Mouse (Mus musculus) heart, adult 2 months (tissue): ENCODE measurements around the gene Pcsk6. TPM values are rescaled to one million over a fixed set of nuclear protein-coding genes. Genes with fewer than 3 reads are reported as not detected.

Source experiments
- DNase-seq, 2 experiments: peaks; one replicate each; pipeline ENCODE4 v3.0.0; 2021
- H3K27ac ChIP-seq: fragments of 200-600 bp; 2 replicates; pipeline ENCODE4 v1.8.1; 2022
- H3K27me3 ChIP-seq: fragments of 200-500 bp; 2 replicates; pipeline ENCODE4 v1.6.1; 2012; ENCODE audit warnings: mild to moderate bottlenecking, low read length, inconsistent platforms, mixed read lengths; ENCODE audit not compliant: control insufficient read depth, insufficient read depth
- H3K36me3 ChIP-seq: fragments of 200-500 bp; 2 replicates; pipeline ENCODE4 v1.6.1; 2012; ENCODE audit warnings: low read length, inconsistent platforms; ENCODE audit not compliant: control insufficient read depth, insufficient read depth
- H3K4me1 ChIP-seq: fragments of 200-500 bp; 2 replicates; pipeline ENCODE4 v1.6.1; 2011; ENCODE audit warnings: low read length; ENCODE audit not compliant: control insufficient read depth, insufficient read depth
- H3K4me3 ChIP-seq: fragments of 200-600 bp; 2 replicates; pipeline ENCODE4 v1.8.1; 2022
- H3K79me2 ChIP-seq: fragments of 200-500 bp; replicated peaks from 2 replicates; pipeline ENCODE4 v1.6.1; 2012; ENCODE audit warnings: mild to moderate bottlenecking, inconsistent platforms, low read length, moderate library complexity, mixed read lengths; ENCODE audit not compliant: control insufficient read depth, insufficient read depth
- H3K9ac ChIP-seq: fragments of 200-500 bp; 2 replicates; pipeline ENCODE4 v1.6.1; 2012; ENCODE audit warnings: low read depth, mild to moderate bottlenecking, control low read depth, inconsistent platforms, low read length, mixed read lengths
- CTCF ChIP-seq: fragments of 200-600 bp; IDR thresholded peaks from 2 replicates; pipeline ENCODE4 v1.8.1; 2022; ENCODE audit warnings: antibody characterized with exemption, mild to moderate bottlenecking, moderate library complexity
- EP300 ChIP-seq: fragments of 200-500 bp; IDR thresholded peaks from 2 replicates; pipeline ENCODE4 v1.6.1; 2011; ENCODE audit warnings: low read depth, low read length, control low read depth; ENCODE audit not compliant: insufficient read depth
- POLR2A ChIP-seq: fragments of 200-500 bp; IDR thresholded peaks from 2 replicates; pipeline ENCODE4 v1.6.1; 2011; ENCODE audit warnings: mild to moderate bottlenecking, low read depth, low read length, control low read depth; ENCODE audit not compliant: insufficient read depth
- WGBS: fragments of 180-500 bp; shearing (Covaris S2); methylation state at CpG from one replicate; pipeline ENCODE4 v1.1.7; 2018; 5-methylcytosine and 5-hydroxymethylcytosine counted together
- intact Hi-C: fragments of 180-260 bp; cut with DNase I; formaldehyde crosslinking; loops from one replicate; pipeline ENCODE4 v1.15.1; 2025
- polyA plus RNA-seq: library from polyadenylated mRNA; depleted of rRNA; stranded (reverse); fragments of >200 nt; gene quantifications from 2 replicates; pipeline ENCODE4 v1.2.3, GENCODE M21; 2012
- total RNA-seq, 2 experiments: library from RNA; stranded (reverse); gene quantifications; 2 replicates each; pipeline ENCODE4 v1.2.3; 2021

Pcsk6 gene
- total and polyA plus RNA-seq, 3 experiments = 27.9 to 44.0 (median 36.0) TPM

GRCm38 (mm10) chr7:66079364-66080230 lies 218.1 kb downstream of the Pcsk6 start, which contains the start of gene Selenos:
Gene Selenos (plus strand): TSS chr7:66079649.
- intact Hi-C loops = no loop called here

GRCm38 (mm10) chr7:66080231-66080613 lies 218.7 kb downstream of the Pcsk6 start:
- no peak overlapping the region for H3K9ac ChIP-seq
- TF ChIP-seq POLR2A (no peak), CTCF (peak; percentile 38)
- H3K4me3 ChIP-seq = peak overlapping the region; percentile 66
- H3K79me2 ChIP-seq = no peaks in the 10 kb centered on the region
- intact Hi-C loops = no loop called here
- no peak for DNase-seq
- WGBS = 46% methylated on average over 5 of the region's 5 CpGs
- H3K27ac ChIP-seq = peak overlapping the region; percentile 85; the same call in 1 of the 2 replicates
- H3K27me3 ChIP-seq = no peaks in the 10 kb centered on the region
- H3K4me1 ChIP-seq = peaks cover 6% of the 10 kb centered on the region
- peaks cover 5% of the 10 kb centered on the region for H3K36me3 ChIP-seq

More at GRCm38 (mm10) chr7:66079364-66080230, 218.1 kb downstream of the Pcsk6 start, which contains the start of gene Selenos:
- no peaks in the 10 kb centered on the region for H3K27me3 ChIP-seq
- TF ChIP-seq EP300 (peak; percentile 82), CTCF (no peak), POLR2A (peak; percentile 81)
- peak within 1 kb of the TSS; percentile 85 for H3K27ac ChIP-seq
- WGBS = under 1% methylated on average over 65 of the region's 65 CpGs
- H3K36me3 ChIP-seq = peaks cover 5% of the 10 kb centered on the region
- H3K79me2 ChIP-seq = no peaks in the 10 kb centered on the region
- peak; percentile 93 to 96 for DNase-seq
- H3K9ac ChIP-seq = peak within 1 kb of the TSS; percentile 53
- H3K4me3 ChIP-seq = peak within 1 kb of the TSS; percentile 66
- H3K4me1 ChIP-seq = peaks cover 6% of the 10 kb centered on the region

DNA sequence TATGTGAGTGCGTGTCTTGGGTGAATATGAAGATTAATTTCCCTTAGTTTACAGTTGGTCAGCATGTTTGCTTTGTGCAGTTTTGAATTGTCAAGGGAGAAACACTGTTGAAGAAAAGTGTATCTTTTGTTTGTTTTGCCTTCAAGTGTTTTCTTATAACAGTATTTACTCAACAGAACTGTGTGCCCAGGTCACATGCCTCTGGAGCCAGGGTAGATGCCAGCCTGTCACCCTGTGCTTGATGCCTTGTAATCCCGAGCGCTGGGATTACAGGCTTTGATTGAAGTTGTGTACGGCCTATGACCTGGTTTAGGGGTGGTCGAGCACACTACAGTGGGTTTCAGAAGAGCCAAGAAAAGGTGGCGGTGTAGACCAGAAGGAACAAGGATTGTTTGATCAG lies 222.2 kb downstream of the Pcsk6 start:
- 92% methylated on average over 6 of the region's 6 CpGs for WGBS
- intact Hi-C loops = no loop called here
- Histone ChIP-seq H3K36me3 (peaks cover 5% of the 10 kb centered on the region), H3K4me1 (peaks cover 5% of the 10 kb centered on the region), H3K27ac (no peak overlapping the region), H3K27me3 (no peaks in the 10 kb centered on the region), H3K4me3 (no peak overlapping the region), H3K9ac (no peak overlapping the region), H3K79me2 (no peaks in the 10 kb centered on the region)
- TF ChIP-seq POLR2A (no peak), EP300 (no peak)
- DNase-seq = no peak

GRCm38 (mm10) chr7:66084546-66084945 lies 223.0 kb downstream of the Pcsk6 start:
- peak in 1 of 2 experiments; percentile 26 for DNase-seq
- 50% methylated on average over 7 of the region's 7 CpGs for WGBS
- intact Hi-C loops = no loop called here

DNA sequence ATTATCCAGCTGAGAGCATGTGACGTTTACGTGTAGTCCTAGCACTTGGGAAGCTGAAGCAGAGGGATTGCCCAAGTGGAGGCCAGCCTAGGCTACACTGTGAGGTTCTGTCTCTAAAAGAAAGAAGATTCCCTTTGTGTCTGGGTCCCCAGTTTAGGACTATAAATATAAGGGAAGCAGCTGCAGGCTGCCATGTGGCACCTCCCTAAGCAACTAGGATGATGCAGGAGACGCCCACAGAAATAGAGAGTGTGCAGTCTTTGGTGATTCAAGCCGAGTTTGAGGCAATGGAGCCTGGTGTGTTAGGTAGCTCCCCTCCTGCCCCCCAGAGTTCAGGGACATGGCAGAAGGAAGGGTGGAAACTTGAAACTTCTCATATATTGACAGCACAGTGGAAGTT lies 226.1 kb downstream of the Pcsk6 start:
- Histone ChIP-seq H3K27ac (no peak overlapping the region), H3K36me3 (peaks cover 5% of the 10 kb centered on the region), H3K79me2 (no peaks in the 10 kb centered on the region), H3K27me3 (no peaks in the 10 kb centered on the region), H3K9ac (no peak overlapping the region), H3K4me1 (peaks cover 2% of the 10 kb centered on the region; the same call in 1 of the 2 replicates), H3K4me3 (no peak overlapping the region)
- no peak for DNase-seq
- 88% methylated on average over 4 of the region's 4 CpGs for WGBS
- TF ChIP-seq CTCF (no peak), POLR2A (no peak), EP300 (no peak)
- intact Hi-C loops = no loop called here

More at GRCm38 (mm10) chr7:66084546-66084945, 223.0 kb downstream of the Pcsk6 start:
- Histone ChIP-seq H3K79me2 (no peaks in the 10 kb centered on the region), H3K9ac (no peak overlapping the region), H3K27ac (no peak overlapping the region), H3K4me3 (no peak overlapping the region), H3K36me3 (peaks cover 5% of the 10 kb centered on the region), H3K27me3 (no peaks in the 10 kb centered on the region), H3K4me1 (peaks cover 5% of the 10 kb centered on the region)
- TF ChIP-seq CTCF (no peak), EP300 (no peak), POLR2A (no peak)

DNA sequence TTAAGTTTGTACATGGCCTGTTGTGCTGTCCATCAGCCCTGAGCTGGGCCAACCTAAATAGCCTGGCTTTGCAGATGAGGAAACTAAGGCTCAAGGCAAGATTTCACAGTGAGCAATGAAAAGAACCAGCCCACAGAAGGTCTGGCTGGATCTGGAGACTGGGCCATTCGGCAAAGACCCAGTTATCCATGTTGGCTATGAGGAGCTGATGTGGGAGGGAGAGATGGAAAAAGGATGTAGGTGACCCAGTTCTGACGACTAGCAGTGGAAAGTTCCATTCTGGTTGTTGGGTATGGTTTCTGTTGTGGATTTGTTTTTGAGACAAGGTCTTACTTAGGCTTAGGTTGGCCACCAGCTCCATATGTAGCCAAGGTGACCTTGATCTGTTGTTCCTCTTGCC lies 226.5 kb downstream of the Pcsk6 start:
- Histone ChIP-seq H3K4me1 (peaks cover 2% of the 10 kb centered on the region; the same call in 1 of the 2 replicates), H3K27me3 (no peaks in the 10 kb centered on the region), H3K4me3 (no peak overlapping the region), H3K36me3 (peaks cover 5% of the 10 kb centered on the region), H3K9ac (no peak overlapping the region), H3K79me2 (no peaks in the 10 kb centered on the region), H3K27ac (no peak overlapping the region)
- 65% methylated on average over 2 of the region's 2 CpGs for WGBS
- TF ChIP-seq EP300 (no peak), POLR2A (no peak), CTCF (no peak)
- intact Hi-C loops = no loop called here
- DNase-seq = no peak
